Mouse (Mus musculus) monocyte, adult 5-6 weeks (primary cell): ENCODE measurements around the gene 3110009E18Rik. TPM values are rescaled to one million over a fixed set of nuclear protein-coding genes. Genes with fewer than 3 reads are reported as not detected.

Source experiments
- ATAC-seq: fragments of 153-309, 156-312 bp; replicated peaks from 2 replicates; pipeline ENCODE4 v1.8.0; 2017; ENCODE audit warnings: mild to moderate bottlenecking; ENCODE audit not compliant: low TSS enrichment, insufficient number of reproducible peaks, severe bottlenecking, poor library complexity, low FRiP score
- total RNA-seq: library from RNA; stranded (forward); fragments of 200-1000, 200-491, 200-594 nt; gene quantifications from 3 replicates; pipeline ENCODE4 v1.2.3, GENCODE M21; 2017

Gene 3110009E18Rik
- total RNA-seq, 1 experiment from 2014 or later: 10.3 TPM

- ATAC-seq: no peak
Observed at GRCm38 (mm10) chr1:120177141-120177540, 56.2 kb downstream of the 3110009E18Rik start.

- no peak for ATAC-seq
Observed at GRCm38 (mm10) chr1:120186204-120186603, 65.2 kb downstream of the 3110009E18Rik start.

- ATAC-seq: no peak
Observed at GRCm38 (mm10) chr1:120186655-120187054, 65.7 kb downstream of the 3110009E18Rik start.

GRCm38 (mm10) chr1:120187059-120187458, 66.1 kb downstream of the 3110009E18Rik start:
- no peak for ATAC-seq

GRCm38 (mm10) chr1:120189206-120189605, 68.2 kb downstream of the 3110009E18Rik start:
- ATAC-seq: no peak

- no peak for ATAC-seq
Observed at GRCm38 (mm10) chr1:120190300-120190699, 69.3 kb downstream of the 3110009E18Rik start.

- ATAC-seq: no peak
Observed at GRCm38 (mm10) chr1:120190946-120191345, 70.0 kb downstream of the 3110009E18Rik start.

- no peak for ATAC-seq
Observed at GRCm38 (mm10) chr1:120192321-120192720, 71.3 kb downstream of the 3110009E18Rik start.

GRCm38 (mm10) chr1:120193586-120193985, 72.6 kb downstream of the 3110009E18Rik start:
- ATAC-seq: no peak

GRCm38 (mm10) chr1:120195947-120196346, 75.0 kb downstream of the 3110009E18Rik start:
- ATAC-seq: no peak

- ATAC-seq: no peak
Observed at GRCm38 (mm10) chr1:120196724-120197123, 75.7 kb downstream of the 3110009E18Rik start.

- peak; percentile 80 for ATAC-seq
Observed at GRCm38 (mm10) chr1:120197189-120197588, 76.2 kb downstream of the 3110009E18Rik start.

GRCm38 (mm10) chr1:120198151-120198550, 77.2 kb downstream of the 3110009E18Rik start:
- no peak for ATAC-seq

- no peak for ATAC-seq
Observed at GRCm38 (mm10) chr1:120198942-120199341, 78.0 kb downstream of the 3110009E18Rik start.

- ATAC-seq: no peak
Observed at GRCm38 (mm10) chr1:120202542-120202941, 81.6 kb downstream of the 3110009E18Rik start.

GRCm38 (mm10) chr1:120203836-120204235, 82.8 kb downstream of the 3110009E18Rik start:
- ATAC-seq: no peak

GRCm38 (mm10) chr1:120204834-120205233, 83.8 kb downstream of the 3110009E18Rik start:
- ATAC-seq: no peak

- no peak for ATAC-seq
Observed at GRCm38 (mm10) chr1:120207568-120207967, 86.6 kb downstream of the 3110009E18Rik start.

- ATAC-seq: no peak
Observed at GRCm38 (mm10) chr1:120208502-120209230, 87.7 kb downstream of the 3110009E18Rik start.

- no peak for ATAC-seq
Observed at GRCm38 (mm10) chr1:120220841-120221240, 99.9 kb downstream of the 3110009E18Rik start.
